Mouse (Mus musculus): ENCODE results near the gene Runx3.
"Not testable (repeated sequence)": the region's sequence is repeated elsewhere in the genome, so short reads cannot be mapped to it uniquely, and the experiment has no call there.

Gene Runx3

DNA sequence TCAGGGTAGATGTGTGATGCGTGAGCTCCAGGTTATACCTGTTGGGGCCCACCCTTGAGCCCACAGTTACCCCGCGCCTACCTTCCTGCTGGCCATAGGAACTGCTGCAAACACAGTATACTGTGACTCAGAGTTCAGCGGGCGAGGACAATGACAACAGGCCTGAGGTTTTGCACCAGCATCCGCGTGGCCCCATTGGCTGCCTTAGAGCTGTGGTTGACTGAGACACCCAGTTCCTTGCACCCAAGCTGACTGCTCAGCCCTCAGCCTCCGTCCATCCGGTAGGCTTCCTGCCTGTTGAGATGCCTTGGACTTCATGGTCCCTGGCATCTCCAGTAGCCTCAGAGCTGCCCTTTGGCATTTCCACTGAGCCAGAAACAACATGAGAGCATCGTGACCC lies 48.6 kb downstream of the Runx3 start:
- in situ Hi-C loops (cut with MboI, MseI) = no loop called here

DNA sequence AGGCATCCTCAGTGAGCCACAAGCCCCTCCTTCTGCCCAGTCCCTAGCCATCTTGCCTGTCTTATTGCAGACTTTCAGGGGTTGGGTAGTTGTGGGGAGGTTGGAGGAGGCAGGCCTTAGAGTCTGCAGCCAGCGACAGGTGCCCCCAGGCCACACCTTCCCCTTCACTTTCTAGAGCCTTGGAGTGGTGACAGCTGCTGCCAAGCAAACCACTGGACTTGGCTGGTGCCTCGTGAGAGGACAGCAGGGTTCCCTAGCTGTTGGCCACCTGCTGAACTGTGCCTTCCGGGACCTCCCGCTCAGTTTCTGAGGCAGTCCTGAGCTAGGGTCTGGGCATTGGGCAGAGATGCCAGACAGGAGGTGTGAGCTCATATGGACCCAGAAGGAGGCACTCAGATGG lies 49.0 kb downstream of the Runx3 start:
- in situ Hi-C loops (cut with MboI, MseI) = no loop called here

DNA sequence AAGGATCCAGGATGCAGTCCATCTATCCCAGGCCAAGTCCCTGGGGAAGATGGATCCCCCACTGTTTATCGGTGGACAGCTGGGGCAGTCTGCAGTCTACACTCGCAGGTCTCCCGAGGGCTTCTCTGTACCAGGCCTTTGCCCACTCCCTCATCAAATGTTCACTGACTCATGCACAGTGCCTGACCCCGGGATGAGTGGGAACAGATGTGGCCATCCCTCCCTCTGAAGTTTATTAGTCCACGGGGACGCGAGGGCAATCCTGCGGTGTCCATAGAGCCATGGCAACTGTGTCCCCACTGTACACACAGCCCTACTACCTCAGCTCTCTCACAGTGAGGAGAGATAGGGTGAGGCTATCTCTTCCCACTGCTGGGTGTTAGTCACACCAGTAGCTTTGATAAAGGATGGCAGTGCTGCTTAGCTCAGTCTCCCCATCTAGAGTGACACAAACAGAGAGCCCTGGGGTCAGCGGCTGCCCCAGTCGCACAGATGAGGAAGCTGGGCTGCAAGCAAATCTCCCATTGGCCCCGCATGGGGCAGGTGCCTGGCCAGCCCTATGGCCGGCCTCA lies 50.9 kb downstream of the Runx3 start:
- in situ Hi-C loops (cut with MboI, MseI) = no loop called here

DNA sequence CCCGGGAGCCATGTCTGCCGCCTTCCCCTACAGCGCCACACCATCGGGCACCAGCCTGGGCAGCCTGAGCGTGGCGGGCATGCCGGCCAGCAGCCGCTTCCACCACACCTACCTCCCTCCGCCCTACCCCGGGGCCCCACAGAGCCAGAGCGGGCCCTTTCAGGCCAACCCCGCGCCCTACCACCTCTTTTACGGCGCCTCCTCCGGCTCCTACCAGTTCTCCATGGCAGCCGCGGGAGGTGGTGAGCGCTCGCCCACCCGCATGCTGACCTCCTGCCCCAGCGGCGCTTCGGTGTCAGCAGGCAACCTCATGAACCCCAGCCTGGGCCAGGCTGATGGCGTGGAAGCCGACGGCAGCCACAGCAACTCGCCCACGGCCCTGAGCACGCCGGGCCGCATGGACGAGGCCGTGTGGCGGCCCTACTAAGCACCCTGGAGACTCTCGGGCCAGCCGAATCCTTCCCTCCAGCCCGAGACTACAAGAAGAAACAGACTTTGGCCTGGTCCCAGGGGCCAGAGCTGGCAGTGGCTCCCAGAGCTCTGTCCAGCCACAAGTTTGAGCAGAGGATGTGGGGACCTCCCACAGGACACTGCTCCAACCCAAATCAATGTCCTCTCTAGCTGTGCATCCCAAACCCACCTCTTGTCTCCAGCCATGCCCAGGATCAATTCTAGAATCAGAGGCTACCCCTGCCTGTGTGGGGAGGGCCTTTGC lies 55.1 kb downstream of the Runx3 start:
- in situ Hi-C loops (cut with MboI, MseI) = no loop called here

DNA sequence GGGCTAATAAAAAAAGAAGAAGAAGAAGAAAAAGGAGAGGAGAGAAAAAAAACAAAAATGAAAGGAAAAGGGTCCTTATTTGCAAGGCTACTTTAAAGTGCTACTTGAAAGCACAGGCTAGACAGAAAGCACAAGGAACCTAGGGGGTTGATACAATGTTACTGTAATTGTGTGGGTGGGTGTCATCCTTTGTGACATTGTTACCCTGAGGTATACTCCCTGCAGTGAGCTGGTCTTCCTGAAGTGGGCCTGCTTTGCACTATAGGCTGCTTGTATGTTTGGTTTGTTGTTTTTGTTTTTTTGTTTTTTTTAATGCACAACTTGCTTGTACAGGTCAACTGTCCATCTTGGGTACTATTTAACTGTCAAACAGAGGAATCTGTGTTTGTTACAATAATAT lies 57.1 kb downstream of the Runx3 start:
- in situ Hi-C loops (cut with MboI, MseI) = no loop called here

DNA sequence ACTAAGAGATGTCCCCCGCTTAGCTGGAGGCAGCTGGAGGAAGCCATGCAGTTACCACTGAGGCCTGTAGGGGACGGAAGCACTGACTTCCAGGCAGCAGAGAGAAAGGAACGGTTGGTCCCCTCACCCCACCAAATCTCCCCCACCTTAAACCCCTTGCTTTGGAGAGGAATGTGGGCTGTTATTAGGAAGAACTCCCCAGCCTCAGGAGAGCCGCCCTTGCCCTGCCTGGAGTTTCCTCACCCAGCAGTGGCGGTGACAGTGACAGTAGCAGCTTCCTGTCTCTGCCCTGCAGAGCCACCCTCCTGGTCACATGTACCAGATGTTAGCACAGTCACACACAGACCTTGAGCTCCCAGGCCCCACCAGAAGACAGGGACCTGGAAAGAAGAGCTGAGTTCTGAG lies 58.6 kb downstream of the Runx3 start:
- in situ Hi-C loops (cut with MboI, MseI) = no loop called here

DNA sequence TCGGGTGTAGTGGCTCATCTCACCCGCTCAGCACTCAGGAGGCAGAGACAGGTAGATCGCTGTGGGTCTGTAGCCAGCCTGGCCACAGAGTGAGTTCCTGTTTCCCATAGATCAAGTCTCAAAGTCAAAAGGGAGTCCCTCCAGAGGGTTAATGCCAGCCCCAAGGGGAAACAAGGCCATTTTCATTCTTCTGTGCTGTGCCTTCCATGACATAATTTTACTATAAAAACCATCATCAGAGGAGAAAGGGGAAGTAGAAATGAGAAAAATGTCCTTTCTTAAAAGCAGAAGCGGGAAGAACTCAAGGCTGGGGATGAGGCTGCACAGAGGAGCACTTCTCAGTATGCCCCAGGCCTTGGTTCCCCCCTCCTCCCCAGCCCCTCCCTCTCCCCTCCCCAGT lies 61.4 kb downstream of the Runx3 start:
- in situ Hi-C loops (cut with MboI, MseI) = no loop called here

DNA sequence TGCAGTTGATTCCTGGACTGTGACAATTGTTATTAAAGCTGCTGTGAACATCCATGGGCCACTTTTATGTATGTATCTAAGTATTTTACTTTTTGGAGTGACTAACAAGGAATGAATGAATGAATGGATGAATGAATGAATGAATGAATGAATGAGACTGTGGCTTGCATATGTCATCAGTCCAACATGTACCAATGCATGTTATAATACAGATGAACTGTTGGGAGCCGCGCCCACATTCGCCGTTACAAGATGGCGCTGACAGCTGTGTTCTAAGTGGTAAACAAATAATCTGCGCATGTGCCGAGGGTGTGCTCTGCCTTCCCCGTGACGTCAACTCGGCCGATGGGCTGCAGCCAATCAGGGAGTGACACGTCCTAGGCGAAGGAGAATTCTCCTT lies 63.8 kb downstream of the Runx3 start:
- in situ Hi-C loops (cut with MboI, MseI) = not testable (repeated sequence)

DNA sequence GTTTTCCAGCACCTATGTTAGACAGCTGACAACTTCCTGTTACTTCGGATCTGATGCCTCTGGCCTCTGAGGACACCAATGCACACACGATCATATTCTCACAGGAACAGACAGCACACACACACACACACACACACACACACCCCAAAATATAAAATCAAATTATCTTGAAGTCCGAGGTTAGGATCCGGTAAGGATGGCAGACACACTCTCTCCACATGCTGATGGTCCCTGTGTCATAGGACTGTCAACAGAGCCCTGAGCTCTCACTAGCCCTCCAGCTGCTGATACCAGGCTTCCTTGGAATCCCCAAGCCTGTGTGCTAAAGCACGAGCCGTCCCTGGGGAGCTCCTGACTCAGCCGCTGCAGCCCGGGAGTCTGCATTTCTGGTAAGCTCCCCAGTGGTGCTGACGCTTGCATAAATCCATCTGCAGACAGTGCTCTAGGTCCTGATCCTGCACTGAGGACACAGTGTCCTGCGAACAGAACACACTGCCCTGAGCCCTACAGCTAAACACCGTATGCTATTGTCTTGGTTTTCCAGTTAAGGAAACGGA lies 69.1 kb downstream of the Runx3 start:
- in situ Hi-C loops (cut with MboI, MseI) = no loop called here

DNA sequence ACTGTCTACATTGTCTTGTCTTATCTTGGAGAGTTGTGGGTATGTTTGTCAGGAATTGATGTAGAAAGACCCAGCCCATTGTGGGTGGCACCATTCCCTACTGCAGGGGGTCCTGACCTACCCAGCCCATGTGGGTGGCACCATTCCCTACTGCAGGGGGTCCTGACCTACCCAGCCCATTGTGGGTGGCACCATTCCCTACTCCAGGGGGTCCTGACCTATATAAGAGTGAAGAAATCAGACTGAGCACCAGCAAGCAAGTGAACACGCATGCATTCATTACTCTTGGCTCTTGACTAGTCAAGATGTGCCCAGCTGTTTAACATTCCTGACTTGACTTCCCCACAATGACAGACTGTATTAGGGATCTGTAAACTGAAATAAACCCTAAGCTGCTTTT lies 69.9 kb downstream of the Runx3 start:
- in situ Hi-C loops (cut with MboI, MseI) = no loop called here

DNA sequence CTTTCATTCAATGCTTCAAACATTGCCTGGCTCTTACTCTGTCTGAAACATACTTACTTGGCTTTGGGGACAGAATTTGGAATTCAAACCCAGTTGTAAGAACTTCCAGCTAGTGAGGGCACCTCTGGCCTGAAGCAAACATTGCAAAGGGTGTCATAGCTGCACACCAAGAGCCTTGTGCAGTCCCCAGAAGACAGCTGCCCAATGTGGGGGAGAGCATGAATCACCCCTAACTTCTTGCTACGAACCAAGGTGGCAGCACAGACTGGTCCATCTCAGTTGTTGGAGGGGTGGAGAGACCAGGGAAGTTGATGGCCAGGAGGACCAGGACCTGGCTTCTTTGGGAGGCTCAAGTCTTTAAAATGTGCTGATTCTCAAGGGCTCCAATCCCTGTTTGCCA lies 70.7 kb downstream of the Runx3 start:
- in situ Hi-C loops (cut with MboI, MseI) = no loop called here

DNA sequence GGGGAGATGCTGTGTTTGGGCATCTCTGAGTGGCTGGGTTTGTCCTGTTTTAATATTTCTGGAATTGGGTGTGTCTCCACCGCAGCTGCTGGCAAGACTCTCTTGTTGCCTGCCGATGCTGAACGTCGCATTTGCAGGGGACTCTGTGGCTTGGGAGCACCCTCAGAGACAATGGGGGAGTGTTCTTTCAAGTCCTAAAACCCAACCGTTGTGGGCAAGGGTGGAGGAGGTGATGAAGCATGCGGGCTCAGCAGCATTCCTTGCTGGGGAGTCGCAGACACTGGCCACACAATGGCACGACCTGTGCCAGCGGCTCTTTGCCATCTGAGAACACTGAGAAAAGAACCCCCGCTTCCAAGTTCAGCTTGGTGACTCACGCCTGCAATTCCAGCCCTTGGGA lies 71.2 kb downstream of the Runx3 start:
- in situ Hi-C loops (cut with MboI, MseI) = no loop called here

DNA sequence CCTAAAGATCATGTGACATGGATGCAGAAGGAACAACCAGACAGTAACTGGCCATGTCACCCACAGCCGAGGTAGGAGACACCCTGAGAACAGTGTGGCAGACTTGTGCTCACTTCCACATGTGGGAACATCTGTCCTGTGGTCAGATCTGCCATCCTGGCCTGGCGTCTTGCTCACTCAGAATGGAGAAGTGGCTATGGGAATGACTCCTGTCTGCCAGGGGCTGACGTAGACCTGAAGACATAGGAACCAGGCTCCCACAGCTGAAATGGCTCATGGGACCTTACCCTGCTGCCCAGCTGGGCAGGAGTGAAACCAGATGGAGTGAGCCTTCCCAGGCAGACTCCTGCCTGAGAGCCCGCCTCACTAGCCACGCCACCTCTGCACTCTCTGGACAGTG lies 72.4 kb downstream of the Runx3 start:
- in situ Hi-C loops (cut with MboI, MseI) = no loop called here

DNA sequence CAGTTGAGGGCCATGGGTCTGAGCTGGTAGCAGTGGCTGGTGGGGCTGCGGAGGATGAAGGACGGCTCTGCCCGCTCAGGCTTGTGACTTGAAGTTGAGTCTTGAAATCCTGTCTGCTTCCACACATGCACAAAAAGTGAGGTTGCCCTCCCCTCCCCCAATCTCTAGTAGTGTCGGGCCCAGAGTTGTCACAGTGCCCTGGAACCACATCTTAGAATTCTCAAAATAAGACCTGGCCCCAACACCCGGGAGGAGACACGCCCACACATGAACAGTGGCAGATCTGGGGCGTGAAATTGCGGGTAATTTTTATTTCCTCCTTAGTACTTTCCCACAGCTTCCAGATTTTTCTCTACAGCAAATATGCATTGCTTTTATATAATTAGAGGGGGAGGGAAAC lies 77.4 kb downstream of the Runx3 start:
- in situ Hi-C loops (cut with MboI, MseI) = no loop called here

DNA sequence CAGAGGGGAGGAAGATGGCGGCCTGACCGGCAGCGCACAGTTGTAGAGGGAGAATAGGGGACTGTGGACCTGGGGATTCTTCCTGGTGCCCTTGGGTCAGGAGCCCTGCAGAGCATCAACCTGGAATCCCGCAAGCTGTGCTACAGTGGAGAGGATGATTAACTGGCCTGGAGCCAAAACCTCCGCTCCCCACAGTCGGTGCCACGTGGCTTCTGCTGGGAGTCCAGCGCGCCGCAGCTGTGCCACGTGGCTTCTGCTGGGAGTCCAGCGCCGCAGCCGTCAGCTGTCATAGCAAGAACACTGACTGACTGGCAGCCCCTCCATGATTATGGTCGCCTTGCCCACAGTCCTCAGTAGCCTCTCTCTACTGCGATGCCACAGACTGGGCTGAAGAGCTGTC lies 81.3 kb downstream of the Runx3 start:
- in situ Hi-C loops (cut with MboI, MseI) = loop anchor here in 1 of 2 experiments (5.0 kb wide), 1 partner anchor 184 kb away; no protein-coding TSS in a partner anchor

DNA sequence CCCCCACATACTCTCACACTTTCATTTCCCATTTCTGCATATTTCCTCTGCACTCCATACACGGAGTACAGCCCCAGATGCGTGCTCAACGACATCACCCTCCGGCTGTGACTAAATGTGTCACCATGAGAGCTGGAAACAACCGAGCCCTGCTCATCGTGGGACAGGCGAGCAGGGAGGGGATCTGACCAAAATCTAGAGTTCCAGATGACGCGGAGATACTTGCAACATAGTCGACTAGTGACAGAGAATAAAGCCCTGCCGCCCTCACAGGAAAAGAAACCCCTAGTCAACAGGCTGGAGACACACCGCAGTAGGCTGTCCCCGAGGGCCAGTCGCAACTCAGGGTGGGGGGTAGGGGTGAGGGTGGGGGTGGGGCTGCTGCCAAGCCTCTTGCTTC lies 82.8 kb downstream of the Runx3 start:
- in situ Hi-C loops (cut with MboI, MseI) = loop anchor here in 1 of 2 experiments (5.0 kb wide), 1 partner anchor 186 kb away; no protein-coding TSS in a partner anchor

DNA sequence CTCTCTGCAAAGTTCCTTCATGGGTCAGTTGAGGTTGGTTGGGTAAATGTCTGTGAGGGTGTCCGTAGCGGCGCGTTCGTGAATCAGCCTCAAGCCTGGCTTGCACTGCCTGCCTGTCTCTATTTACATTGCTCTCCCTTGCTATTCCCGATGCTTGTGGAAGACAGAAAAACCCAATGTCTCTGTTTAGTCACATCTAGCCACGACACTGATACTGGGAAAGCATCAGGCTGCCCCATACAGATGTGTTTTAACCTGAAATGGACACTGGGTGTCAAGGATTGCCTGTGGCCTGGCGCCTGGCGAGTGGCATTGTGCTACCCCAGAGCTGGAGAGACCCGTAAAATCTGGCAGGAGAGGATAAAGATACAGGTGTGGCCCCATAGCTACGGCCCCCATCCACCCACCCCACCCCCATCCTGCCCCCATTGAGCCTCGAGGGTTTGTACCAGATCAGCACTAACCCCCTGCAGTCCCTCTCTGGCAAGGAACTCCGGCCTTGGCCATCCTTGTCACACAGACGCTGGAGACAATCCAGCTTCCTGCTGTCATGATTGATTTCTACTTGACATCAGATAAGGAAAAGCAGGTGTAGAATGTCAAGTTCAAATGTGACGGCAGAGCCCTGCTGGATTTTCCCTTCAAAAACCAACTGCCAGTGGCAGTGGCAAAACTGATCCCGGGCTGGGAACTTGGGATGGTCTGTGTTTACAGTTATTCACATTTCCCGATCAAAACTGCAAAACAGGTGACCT lies 83.5 kb downstream of the Runx3 start:
- in situ Hi-C loops (cut with MboI, MseI) = loop anchor here in 1 of 2 experiments (5.0 kb wide), 1 partner anchor 187 kb away; no protein-coding TSS in a partner anchor

DNA sequence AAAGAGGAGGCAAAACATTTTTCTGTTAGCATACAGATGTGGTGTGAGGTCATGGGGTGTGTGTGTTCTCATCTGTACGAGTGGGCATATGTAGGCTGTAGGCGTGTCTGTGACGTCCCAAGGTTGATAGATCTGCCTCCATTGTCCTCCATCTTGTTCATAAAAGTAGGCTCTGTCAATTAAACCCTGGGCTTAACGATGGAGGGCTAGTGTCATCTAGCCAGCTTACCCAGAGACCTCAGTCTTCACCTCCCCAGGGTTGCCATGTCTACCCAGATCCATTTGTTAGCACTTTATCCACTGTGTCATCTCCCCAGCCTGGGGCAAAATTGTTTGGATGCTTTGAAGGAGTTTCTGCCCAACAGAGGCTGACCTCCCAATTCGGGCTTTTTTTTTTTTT lies 84.2 kb downstream of the Runx3 start:
- in situ Hi-C loops (cut with MboI, MseI) = loop anchor here (5.0 kb wide), 2 partner anchors 137 to 187 kb away; no protein-coding TSS in a partner anchor

DNA sequence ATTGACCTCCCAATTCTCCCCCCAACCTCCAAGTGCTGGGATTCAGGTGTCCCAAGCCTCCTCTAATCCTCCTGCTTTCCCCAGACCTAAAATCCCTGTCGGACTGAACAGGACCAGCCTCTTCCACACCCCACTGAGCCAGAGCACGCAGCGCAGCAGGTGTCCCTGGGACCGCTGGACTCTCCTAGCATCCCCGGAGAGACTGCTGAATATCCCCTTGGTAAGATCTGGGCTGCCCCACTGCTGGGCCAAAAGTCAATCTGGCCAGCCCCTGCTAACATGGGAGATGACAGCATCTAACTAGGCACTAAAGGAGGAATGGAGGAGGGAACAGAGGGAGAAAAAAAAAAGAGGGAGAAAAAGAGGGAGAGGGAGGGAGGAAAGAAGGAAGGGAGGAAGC lies 84.8 kb downstream of the Runx3 start:
- in situ Hi-C loops (cut with MboI, MseI) = loop anchor here (5.0 kb wide), 2 partner anchors 138 to 188 kb away; no protein-coding TSS in a partner anchor

DNA sequence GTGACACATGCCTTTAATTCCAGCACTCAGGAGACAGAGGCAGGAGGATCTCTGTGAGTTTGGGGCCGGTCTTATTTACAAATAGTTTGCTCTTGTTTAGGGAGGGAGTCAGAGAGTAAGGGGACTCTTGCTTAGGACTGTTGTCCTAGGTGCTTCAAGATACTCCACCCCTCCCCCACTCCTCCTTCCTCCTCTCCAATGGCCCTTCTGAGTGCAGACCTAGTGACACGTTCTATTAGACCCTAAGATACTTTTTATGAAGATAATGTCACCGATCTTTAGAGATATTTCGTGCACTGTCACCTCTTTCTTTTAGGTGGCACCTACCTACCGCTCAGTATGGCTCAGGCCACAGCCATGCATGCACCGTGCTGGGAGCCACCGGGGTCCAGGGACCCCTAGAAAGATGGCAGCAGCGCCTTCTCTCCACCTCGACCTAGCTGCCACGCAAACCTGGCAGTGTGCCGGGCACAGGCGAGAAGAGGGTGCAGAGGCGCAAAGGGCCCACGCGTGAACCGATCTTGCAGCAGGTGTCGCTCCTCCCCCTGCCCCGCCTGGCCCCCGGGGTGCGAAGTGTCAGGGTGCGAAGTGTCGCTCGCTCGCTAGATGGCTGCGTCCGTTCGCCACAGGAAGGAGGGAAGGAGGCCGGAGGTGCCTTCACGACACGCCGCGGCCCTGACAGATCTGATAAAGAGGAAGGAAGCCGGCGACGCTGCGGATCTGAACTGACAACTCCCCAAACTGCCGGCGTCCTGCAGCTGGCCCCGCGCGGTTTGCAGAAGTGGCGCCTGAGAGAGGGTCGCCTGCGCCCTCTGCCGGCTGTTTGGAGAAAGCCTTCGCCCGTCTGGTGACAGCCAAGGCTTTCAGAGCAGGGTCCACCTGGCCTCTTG lies 85.5 kb downstream of the Runx3 start:
- in situ Hi-C loops (cut with MboI, MseI) = loop anchor here (5.0 kb wide), 2 partner anchors 139 to 189 kb away; no protein-coding TSS in a partner anchor

DNA sequence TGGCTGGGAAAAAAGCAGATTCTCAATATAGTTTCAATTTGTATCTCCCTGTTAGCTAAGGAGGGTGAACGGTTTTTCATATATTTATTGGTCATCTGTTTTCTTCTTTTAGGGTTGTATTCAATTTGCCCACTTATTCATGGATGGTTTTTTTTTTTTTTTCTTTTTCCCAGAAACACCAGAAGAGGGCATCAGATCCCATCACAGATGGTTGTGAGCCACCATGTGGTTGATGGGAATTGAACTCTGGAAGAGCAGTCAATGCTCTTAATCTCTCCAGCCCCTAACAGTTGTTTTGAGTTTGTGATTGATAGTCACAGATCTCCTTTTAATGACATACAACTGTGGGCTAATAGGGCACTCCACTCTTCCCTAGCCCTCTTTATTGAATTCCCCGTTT lies 89.4 kb downstream of the Runx3 start:
- in situ Hi-C loops (cut with MboI, MseI) = loop anchor here (5.0 kb wide), 2 partner anchors 143 to 193 kb away; no protein-coding TSS in a partner anchor

Measured in T-helper 17 cell (primary cell).